Mouse (Mus musculus) lung, postnatal 0 days (tissue): Measurements from ENCODE around the gene Hipk3. TPM values are rescaled to one million over a fixed set of nuclear protein-coding genes. Genes with fewer than 3 reads are reported as not detected.
A peak's percentile ranks its signal among the peaks of the same experiment; 100 is the strongest.

ENCODE experiments used
- ATAC-seq: fragments of 200-750 bp; cut with Nextera tagmentation; 2 replicates; pipeline ENCODE4 v1.8.0; 2017; ENCODE audit warnings: moderate library complexity
- DNase-seq: peaks from one replicate; pipeline ENCODE4 v3.0.0-alpha.2; 2016; ENCODE audit warnings: low spot score
- H3K27ac ChIP-seq: fragments of 300-500 bp; sonication (generic); 2 replicates; pipeline ENCODE4 v1.5.1; 2014; ENCODE audit warnings: antibody characterized with exemption, mild to moderate bottlenecking, low read length, mixed read lengths
- H3K27me3 ChIP-seq: fragments of 300-500 bp; sonication (generic); replicated peaks from 2 replicates; pipeline ENCODE4 v1.6.1; 2014; ENCODE audit warnings: low read length, mixed read lengths; ENCODE audit not compliant: insufficient read depth
- H3K36me3 ChIP-seq: fragments of 300-500 bp; sonication (generic); 2 replicates; pipeline ENCODE4 v1.6.1; 2014; ENCODE audit warnings: low read length, mixed read lengths; ENCODE audit not compliant: insufficient read depth
- H3K4me1 ChIP-seq: fragments of 300-500 bp; sonication (generic); 2 replicates; pipeline ENCODE4 v1.6.1; 2014; ENCODE audit warnings: antibody characterized with exemption, low read depth, low read length, mixed read lengths; ENCODE audit not compliant: insufficient read depth
- H3K4me2 ChIP-seq: fragments of 300-500 bp; sonication (generic); replicated peaks from 2 replicates; pipeline ENCODE4 v1.6.1; 2014; ENCODE audit warnings: low read depth, mild to moderate bottlenecking, low read length, moderate library complexity, mixed read lengths
- H3K4me3 ChIP-seq: fragments of 300-500 bp; sonication (generic); 2 replicates; pipeline ENCODE4 v1.5.1; 2014; ENCODE audit warnings: low read depth, low read length
- H3K9ac ChIP-seq: fragments of 300-500 bp; sonication (generic); replicated peaks from 2 replicates; pipeline ENCODE4 v1.6.1; 2014; ENCODE audit warnings: low read depth, mild to moderate bottlenecking
- H3K9me3 ChIP-seq: fragments of 300-500 bp; sonication (generic); 2 replicates; pipeline ENCODE4 v1.6.1; 2016; ENCODE audit warnings: low read length, mixed read lengths
- CTCF ChIP-seq: IDR thresholded peaks from 2 replicates; pipeline ENCODE4 v1.5.1; 2016; ENCODE audit warnings: antibody characterized with exemption, mild to moderate bottlenecking
- EP300 ChIP-seq: IDR thresholded peaks from 2 replicates; pipeline ENCODE4 v1.6.1; 2016; ENCODE audit warnings: antibody characterized with exemption, mild to moderate bottlenecking, control low read depth
- WGBS: fragments of 180-500 bp; shearing (Covaris S2); extraction: QIAGEN DNeasy Blood & Tissue Kit; methylation state at CpG from one replicate; pipeline ENCODE4 v1.1.7; 2014; 5-methylcytosine and 5-hydroxymethylcytosine counted together
- polyA plus RNA-seq: library from polyadenylated mRNA; unstranded; fragments of >200 nt; fragmentation: Nextera tagmentation; extraction: Ambion mirVana; gene quantifications from 2 replicates; pipeline ENCODE4 v1.2.1, GENCODE M21; 2015

Gene Hipk3
- polyA plus RNA-seq, 1 experiment from 2014 or later = 17.5 TPM

DNA sequence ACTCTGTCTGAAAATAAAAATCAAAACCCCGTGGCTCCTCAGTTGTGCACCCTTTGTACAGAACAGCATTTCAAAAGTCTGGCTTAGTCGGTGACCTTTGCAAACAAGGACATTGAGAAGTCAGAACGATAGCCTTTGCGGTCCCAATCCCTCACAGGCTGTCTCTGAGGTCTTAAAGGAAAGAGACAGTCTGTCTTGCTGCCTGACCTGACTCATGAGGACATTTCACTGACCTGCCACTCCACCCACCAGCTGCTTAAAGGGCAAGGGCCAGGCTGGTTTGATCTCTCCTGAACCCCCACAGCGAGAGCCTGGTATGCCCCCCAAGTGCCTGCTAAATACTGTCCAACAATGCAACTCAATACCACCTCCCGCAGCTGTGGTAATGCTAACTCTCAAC lies 90.2 kb downstream of the Hipk3 start:
- TF ChIP-seq CTCF = no peak
- DNase-seq (no peak), ATAC-seq (no peak)
- H3K4me3 ChIP-seq = no peak overlapping the region
- H3K4me2 ChIP-seq = no peak overlapping the region
- peaks cover 5% of the 10 kb centered on the region; the same call in 1 of the 2 replicates for H3K27me3 ChIP-seq
- H3K4me1 ChIP-seq = no peaks in the 10 kb centered on the region
- no peaks in the 10 kb centered on the region for H3K36me3 ChIP-seq
- no peaks in the 10 kb centered on the region for H3K9me3 ChIP-seq
- no peak overlapping the region for H3K9ac ChIP-seq
- no peak overlapping the region for H3K27ac ChIP-seq
- WGBS = 86% methylated on average over 6 of the region's 6 CpGs

DNA sequence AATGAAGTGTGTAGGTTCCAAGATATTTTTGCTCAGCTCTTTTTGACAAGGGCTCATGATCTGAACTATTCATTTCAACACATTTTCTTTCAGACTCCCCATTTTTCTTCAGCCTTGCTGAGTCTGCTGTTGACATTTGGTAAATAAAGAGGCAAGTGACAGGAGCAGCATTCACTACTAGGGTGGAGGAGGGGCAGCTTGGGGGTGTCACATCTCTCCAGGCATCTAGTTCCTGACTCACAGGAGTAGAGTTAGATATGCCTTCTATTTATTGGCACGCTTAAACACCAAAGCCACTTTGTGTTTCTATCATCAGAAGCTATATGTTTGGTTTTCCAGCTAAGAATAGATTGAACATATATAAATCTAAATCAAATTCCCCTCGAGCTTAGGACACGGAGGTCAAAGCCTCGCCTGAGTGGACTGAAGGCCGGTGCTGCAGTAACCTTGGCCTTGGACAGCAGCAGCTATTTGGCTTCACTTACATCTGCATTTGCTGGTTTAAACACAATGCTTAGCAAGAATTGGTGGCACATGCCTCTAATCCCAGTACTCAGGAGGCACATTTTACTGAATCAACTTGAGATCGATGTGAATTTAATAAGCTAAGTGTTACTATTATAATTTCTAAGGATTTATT lies 95.5 kb downstream of the Hipk3 start:
- WGBS = 63% methylated on average over 6 of the region's 6 CpGs
- H3K9me3 ChIP-seq = no peaks in the 10 kb centered on the region
- ATAC-seq (no peak), DNase-seq (no peak)
- H3K27me3 ChIP-seq = no peaks in the 10 kb centered on the region
- TF ChIP-seq CTCF (no peak), EP300 (no peak)
- H3K36me3 ChIP-seq = no peaks in the 10 kb centered on the region
- no peak overlapping the region for H3K4me2 ChIP-seq
- H3K4me3 ChIP-seq = no peak overlapping the region
- no peaks in the 10 kb centered on the region for H3K4me1 ChIP-seq
- no peak overlapping the region for H3K9ac ChIP-seq
- no peak overlapping the region for H3K27ac ChIP-seq

DNA sequence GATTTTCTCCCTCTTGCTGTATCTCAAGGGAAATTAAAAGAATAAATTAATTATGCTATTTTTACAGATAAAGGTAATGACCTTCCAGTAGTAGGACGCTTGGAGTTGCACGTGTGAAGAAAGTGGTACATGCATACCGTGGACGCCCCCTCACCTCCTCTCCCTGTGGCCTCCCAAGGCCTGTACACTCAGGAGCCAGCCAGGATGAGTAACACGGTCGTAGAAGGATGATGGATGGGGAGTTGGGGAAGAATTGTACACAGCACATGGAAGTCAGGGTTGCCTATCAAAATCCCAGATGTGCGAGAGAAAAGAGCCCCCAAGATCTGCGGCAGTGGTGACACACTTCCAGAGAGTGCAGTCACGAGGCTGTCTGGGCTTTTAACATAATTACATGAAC lies 98.3 kb downstream of the Hipk3 start:
- no peaks in the 10 kb centered on the region for H3K36me3 ChIP-seq
- ATAC-seq (no peak), DNase-seq (no peak)
- TF ChIP-seq EP300 = no peak
- TF ChIP-seq CTCF = no peak
- no peak overlapping the region for H3K9ac ChIP-seq
- no peaks in the 10 kb centered on the region for H3K4me1 ChIP-seq
- no peak overlapping the region for H3K27ac ChIP-seq
- no peak overlapping the region for H3K4me2 ChIP-seq
- 62% methylated on average over 9 of the region's 9 CpGs for WGBS
- H3K4me3 ChIP-seq = no peak overlapping the region
- H3K27me3 ChIP-seq = no peaks in the 10 kb centered on the region
- no peaks in the 10 kb centered on the region for H3K9me3 ChIP-seq

DNA sequence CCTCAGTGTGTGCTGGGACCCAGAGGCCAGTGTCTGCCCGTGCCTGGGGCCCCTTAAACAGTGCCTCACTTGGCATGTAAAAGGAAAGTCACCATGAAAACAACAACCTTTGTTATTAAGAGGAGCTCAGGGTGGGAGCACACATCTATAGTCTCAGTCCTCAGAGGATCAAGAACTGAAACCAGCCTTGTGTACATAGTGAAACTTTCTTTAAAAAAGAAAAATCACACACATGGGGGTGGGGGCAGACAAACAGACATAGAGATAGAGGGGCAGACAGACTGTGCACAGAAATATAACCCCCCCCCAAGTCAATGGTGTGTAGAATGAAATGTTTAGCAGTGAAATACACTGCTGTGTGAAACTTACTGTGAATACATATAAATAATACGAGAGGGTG lies 99.5 kb downstream of the Hipk3 start:
- Histone ChIP-seq H3K9me3 (no peaks in the 10 kb centered on the region), H3K27me3 (no peaks in the 10 kb centered on the region), H3K4me3 (no peak overlapping the region), H3K4me2 (no peak overlapping the region), H3K4me1 (no peaks in the 10 kb centered on the region), H3K9ac (no peak overlapping the region), H3K36me3 (no peaks in the 10 kb centered on the region), H3K27ac (no peak overlapping the region)
- TF ChIP-seq EP300 = no peak
- no peak for TF ChIP-seq CTCF
- 67% methylated on average over 2 of the region's 2 CpGs for WGBS
- no peak for DNase-seq
- no peak for ATAC-seq

DNA sequence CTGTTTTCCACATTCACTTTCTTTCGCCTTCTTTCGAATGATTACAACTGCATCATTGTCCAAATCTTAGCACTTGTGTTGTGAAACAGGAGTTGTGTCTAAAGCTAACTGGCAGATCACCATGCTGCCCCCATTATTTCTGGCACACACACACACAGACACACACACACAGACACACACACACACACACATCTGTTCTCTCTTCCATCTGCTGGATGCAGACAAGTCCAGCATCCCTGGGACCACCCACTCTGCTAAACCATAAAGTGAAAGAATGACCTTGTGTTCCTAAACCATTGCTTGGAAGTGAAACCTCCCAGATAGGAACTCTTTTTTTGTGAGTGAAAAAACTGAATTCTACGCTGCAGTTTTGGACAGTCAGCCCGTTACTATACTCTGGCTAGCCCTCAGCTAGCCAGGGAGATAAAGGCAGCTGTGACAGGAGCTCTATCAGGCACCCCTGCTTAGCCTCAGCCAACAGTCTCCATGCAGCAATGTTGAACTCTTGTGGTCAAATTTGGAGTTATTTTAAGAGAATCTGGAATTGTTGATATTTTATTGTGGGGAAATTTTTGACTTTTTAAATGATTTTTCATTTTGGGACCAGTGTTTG lies 101.4 kb downstream of the Hipk3 start:
- Histone ChIP-seq H3K27me3 (no peaks in the 10 kb centered on the region), H3K27ac (no peak overlapping the region), H3K4me2 (no peak overlapping the region), H3K9ac (no peak overlapping the region), H3K9me3 (no peaks in the 10 kb centered on the region), H3K36me3 (no peaks in the 10 kb centered on the region), H3K4me1 (no peaks in the 10 kb centered on the region), H3K4me3 (no peak overlapping the region)
- no peak for TF ChIP-seq CTCF
- no peak for TF ChIP-seq EP300
- 65% methylated on average over 4 of the region's 4 CpGs for WGBS
- peak; percentile 17 for DNase-seq
- no peak for ATAC-seq

DNA sequence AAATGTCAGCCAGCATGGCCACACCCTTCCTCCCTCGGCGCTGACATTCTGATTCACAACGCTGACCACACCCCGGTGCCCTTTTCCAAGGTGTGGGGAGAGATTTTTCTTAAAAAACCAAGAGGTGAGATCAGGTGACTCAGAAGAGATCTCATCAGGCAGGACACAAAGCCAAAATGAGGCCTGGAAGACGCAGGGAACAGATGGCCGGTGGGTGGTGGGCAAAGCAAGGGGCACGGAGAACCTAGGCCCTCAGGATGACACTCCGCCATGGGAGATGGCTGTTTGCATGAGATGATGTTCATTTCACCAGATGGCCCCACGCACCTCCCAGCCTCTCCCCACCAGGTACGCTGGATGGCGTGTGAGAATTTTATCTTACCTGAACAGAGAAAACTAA lies 105.0 kb downstream of the Hipk3 start:
- Histone ChIP-seq H3K4me1 (no peaks in the 10 kb centered on the region), H3K4me3 (no peak overlapping the region), H3K27ac (no peak overlapping the region), H3K4me2 (no peak overlapping the region), H3K27me3 (no peaks in the 10 kb centered on the region), H3K36me3 (no peaks in the 10 kb centered on the region), H3K9ac (no peak overlapping the region), H3K9me3 (no peaks in the 10 kb centered on the region)
- 88% methylated on average over 11 of the region's 11 CpGs for WGBS
- TF ChIP-seq EP300 (no peak), CTCF (no peak)
- ATAC-seq (no peak), DNase-seq (no peak)

DNA sequence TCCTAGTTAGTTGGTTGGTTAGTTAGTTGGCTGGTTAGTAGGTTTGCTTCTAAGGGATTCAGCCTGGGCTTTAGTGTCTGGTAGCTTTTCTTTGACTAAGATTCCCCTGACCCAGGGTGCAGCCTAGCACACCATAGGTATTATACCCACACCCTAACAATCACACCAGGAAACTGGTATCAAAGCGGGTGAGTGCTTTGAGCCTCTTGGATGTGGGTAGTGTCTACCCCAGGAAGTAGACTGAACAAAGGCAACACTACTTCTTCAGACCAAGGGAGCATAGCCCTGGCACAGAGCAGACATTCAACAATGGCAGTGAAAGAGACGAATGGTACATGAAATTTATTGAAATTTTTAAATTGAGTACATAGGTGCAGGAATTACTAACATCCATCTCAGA lies 108.3 kb downstream of the Hipk3 start:
- Histone ChIP-seq H3K4me1 (no peaks in the 10 kb centered on the region), H3K9ac (no peak overlapping the region), H3K36me3 (no peaks in the 10 kb centered on the region), H3K4me2 (no peak overlapping the region), H3K27me3 (no peaks in the 10 kb centered on the region), H3K9me3 (no peaks in the 10 kb centered on the region), H3K4me3 (no peak overlapping the region), H3K27ac (no peak overlapping the region)
- no peak for ATAC-seq
- WGBS = 75% methylated on average over 2 of the region's 2 CpGs
- no peak for DNase-seq
- TF ChIP-seq CTCF = no peak
- TF ChIP-seq EP300 = no peak
